Mouse (Mus musculus) ES-E14 (cell line): ENCODE measurements at regions not wholly inside any gene's neighbourhood (a gene's known extent, or its start where the extent isn't known, plus 50 kb on each side); places are given as distances from the start of the nearest gene placed in this dataset.

Experiments
- DNase-seq: peaks from one replicate; pipeline ENCODE4 v3.0.0-alpha.2; 2013; ENCODE audit warnings: low read depth, low spot score
- H3K27ac ChIP-seq: 2 replicates; pipeline ENCODE4 v1.5.1; 2012; ENCODE audit warnings: low read depth, mild to moderate bottlenecking, low read length, moderate library complexity, mixed read lengths; ENCODE audit not compliant: poor library complexity, insufficient read depth, severe bottlenecking
- H3K36me3 ChIP-seq: 2 replicates; pipeline ENCODE4 v1.6.1; 2012; ENCODE audit warnings: mild to moderate bottlenecking, low read length, moderate library complexity, mixed read lengths; ENCODE audit not compliant: control insufficient read depth, poor library complexity, insufficient read depth, severe bottlenecking
- H3K4me1 ChIP-seq, 2 experiments: fragments of 150-350 bp in 1 of 2; sonication (generic) in 1 of 2; 2 replicates each; pipeline ENCODE4 v1.6.1; 2012; ENCODE audit warnings: low read length in 2 of 2, mild to moderate bottlenecking in 1 of 2, mixed read lengths in 1 of 2; ENCODE audit not compliant: control insufficient read depth in 2 of 2, insufficient read depth in 2 of 2, poor library complexity in 1 of 2
- H3K4me3 ChIP-seq, 2 experiments: fragments of 150-350 bp in 1 of 2; sonication (generic) in 1 of 2; 2 replicates each; pipeline ENCODE4 v1.5.1; 2012; ENCODE audit warnings: low read length in 2 of 2, low read depth in 1 of 2, mild to moderate bottlenecking in 1 of 2, mixed read lengths in 1 of 2; ENCODE audit not compliant: insufficient read depth in 1 of 2, poor library complexity in 1 of 2, severe bottlenecking in 1 of 2
- H3K9ac ChIP-seq: 2 replicates; pipeline ENCODE4 v1.6.1; 2012; ENCODE audit warnings: low read depth, mild to moderate bottlenecking, low read length, mixed read lengths; ENCODE audit not compliant: poor library complexity, insufficient read depth, severe bottlenecking
- H3K9me3 ChIP-seq: fragments of 150-350 bp; sonication (generic); 2 replicates; pipeline ENCODE4 v1.6.1; 2012; ENCODE audit warnings: low read depth, mild to moderate bottlenecking, low read length; ENCODE audit not compliant: control insufficient read depth, insufficient read depth
- CHD2 ChIP-seq: IDR thresholded peaks from 2 replicates; pipeline ENCODE4 v1.6.1; 2014; ENCODE audit warnings: mild to moderate bottlenecking, low read depth, low read length, inconsistent platforms
- HCFC1 ChIP-seq: IDR thresholded peaks from 2 replicates; pipeline ENCODE4 v1.6.1; 2012; ENCODE audit warnings: low read length, inconsistent platforms, borderline replicate concordance; ENCODE audit not compliant: insufficient read depth
- MAFK ChIP-seq: IDR thresholded peaks from 2 replicates; pipeline ENCODE4 v1.6.1; 2014; ENCODE audit warnings: mild to moderate bottlenecking, low read depth, low read length, inconsistent platforms; ENCODE audit not compliant: insufficient read depth
- ZC3H11A ChIP-seq: IDR thresholded peaks from 2 replicates; pipeline ENCODE4 v1.6.1; 2012; ENCODE audit warnings: low read depth, mild to moderate bottlenecking, inconsistent platforms, low read length, borderline replicate concordance
- ZNF384 ChIP-seq: IDR thresholded peaks from 2 replicates; pipeline ENCODE4 v1.6.1; 2012; ENCODE audit warnings: low read depth, low read length, inconsistent platforms
- in situ Hi-C, 2 experiments: fragments of 600-800 bp; cut with MboI; formaldehyde crosslinking; loops; one replicate each; pipeline ENCODE4 v1.15.1; 2025; ENCODE audit warnings: low sequenced_read_pairs in 2 of 2, inconsistent platforms in 1 of 2; ENCODE audit not compliant: unreplicated experiment in 2 of 2

DNA sequence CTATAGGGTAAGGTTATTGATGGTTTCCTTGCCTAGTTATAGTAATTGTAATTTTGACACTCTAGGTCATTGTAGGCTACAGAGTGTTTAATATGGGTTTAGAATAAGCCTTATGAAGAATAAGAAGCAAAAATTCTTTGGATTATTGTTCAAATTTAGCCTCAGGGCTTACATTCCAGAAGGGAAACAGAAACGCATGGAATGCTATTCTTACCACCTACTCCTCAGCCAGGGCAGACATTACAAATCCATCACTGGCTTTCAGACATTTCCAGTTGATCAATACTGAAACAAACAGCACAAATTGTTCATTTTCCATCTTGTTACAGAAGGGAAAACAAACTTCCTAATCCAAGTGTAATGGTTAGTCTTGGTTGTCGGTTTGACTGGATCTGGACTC lies 120.7 kb upstream of the Smim23 start:
- in situ Hi-C loops: no loop called here
- no peaks in the 10 kb centered on the region for H3K4me1 ChIP-seq
- H3K36me3 ChIP-seq: no peaks in the 10 kb centered on the region
- H3K9me3 ChIP-seq: no peaks in the 10 kb centered on the region
- H3K9ac ChIP-seq: no peak overlapping the region
- TF ChIP-seq HCFC1 (no peak), ZNF384 (no peak), MAFK (no peak), CHD2 (no peak), ZC3H11A (no peak)
- H3K4me3 ChIP-seq: no peak overlapping the region
- DNase-seq: no peak
- H3K27ac ChIP-seq: no peak overlapping the region

DNA sequence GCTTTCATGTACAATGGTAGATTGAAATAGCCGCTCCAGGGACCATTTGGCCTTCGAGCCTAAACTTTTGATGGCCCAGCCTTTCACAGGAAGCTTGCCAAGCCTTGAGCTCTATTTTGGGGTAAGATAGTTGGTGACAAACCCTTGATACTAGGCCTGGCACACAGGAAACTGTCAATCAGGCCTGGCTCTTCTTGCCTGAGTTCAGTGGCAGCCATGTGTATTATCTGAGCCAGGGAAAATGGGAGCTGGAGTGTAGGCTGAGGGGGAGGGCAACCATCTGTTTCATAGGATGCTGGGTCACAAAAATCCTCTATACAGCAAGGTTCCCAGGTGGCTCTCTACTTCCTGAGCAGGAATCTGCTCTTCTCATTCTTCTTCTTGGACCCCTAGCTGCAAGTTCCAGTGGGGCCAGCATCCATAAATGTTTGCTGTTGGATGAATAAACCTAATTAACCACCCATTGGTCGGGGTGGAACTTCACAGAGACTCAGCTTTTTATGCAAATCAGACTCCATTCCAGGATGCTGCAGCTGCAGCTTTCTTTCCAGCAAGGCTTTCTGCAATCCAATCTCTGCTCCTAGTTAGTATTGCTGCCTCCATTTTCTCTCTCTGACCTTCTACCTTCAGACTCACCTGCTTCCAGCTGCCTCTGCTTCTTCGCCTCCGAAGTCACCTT lies 117.1 kb upstream of the Smim23 start:
- Histone ChIP-seq H3K9me3 (no peaks in the 10 kb centered on the region), H3K36me3 (no peaks in the 10 kb centered on the region), H3K4me3 (no peak overlapping the region), H3K4me1 (0 out of 4 replicates have a peak, but pooled peaks cover 0 to 3% of the 10 kb centered on the region in 2 experiments), H3K9ac (no peak overlapping the region), H3K27ac (no peak overlapping the region)
- in situ Hi-C loops: no loop called here
- no peak for DNase-seq
- TF ChIP-seq CHD2 (no peak), ZNF384 (no peak), ZC3H11A (no peak), MAFK (no peak)

- H3K36me3 ChIP-seq: no peaks in the 10 kb centered on the region
- H3K9me3 ChIP-seq: no peaks in the 10 kb centered on the region
- no peak overlapping the region for H3K27ac ChIP-seq
- in situ Hi-C loops: no loop called here
- TF ChIP-seq MAFK (no peak), CHD2 (no peak), HCFC1 (no peak), ZC3H11A (no peak), ZNF384 (no peak)
- H3K4me3 ChIP-seq: no peak overlapping the region
- no peak for DNase-seq
- no peak overlapping the region for H3K9ac ChIP-seq
- 0 out of 4 replicates have a peak, but pooled peaks cover 0 to 3% of the 10 kb centered on the region in 2 experiments for H3K4me1 ChIP-seq
Measured at GRCm38 (mm10) chr11:32939102-32939501, 114.7 kb upstream of the Smim23 start.

GRCm38 (mm10) chr11:32937167-32937566 lies 112.8 kb upstream of the Smim23 start:
- DNase-seq: no peak
- no peaks in the 10 kb centered on the region for H3K36me3 ChIP-seq
- H3K9ac ChIP-seq: no peak overlapping the region
- H3K4me1 ChIP-seq: 0 out of 4 replicates have a peak, but pooled peaks cover 0 to 3% of the 10 kb centered on the region in 2 experiments
- no peaks in the 10 kb centered on the region for H3K9me3 ChIP-seq
- H3K27ac ChIP-seq: no peak overlapping the region
- TF ChIP-seq CHD2: no peak
- in situ Hi-C loops: no loop called here
- no peak overlapping the region for H3K4me3 ChIP-seq

GRCm38 (mm10) chr11:32931928-32932327 lies 107.5 kb upstream of the Smim23 start:
- DNase-seq: no peak

More at GRCm38 (mm10) chr11:32931928-32932327, 107.5 kb upstream of the Smim23 start:
- TF ChIP-seq HCFC1 (no peak), MAFK (no peak), ZC3H11A (no peak), CHD2 (no peak), ZNF384 (no peak)
- Histone ChIP-seq H3K4me3 (no peak overlapping the region), H3K9me3 (no peaks in the 10 kb centered on the region), H3K27ac (no peak overlapping the region), H3K9ac (no peak overlapping the region), H3K4me1 (no peaks in the 10 kb centered on the region), H3K36me3 (no peaks in the 10 kb centered on the region)
- in situ Hi-C loops: no loop called here
